Mouse (Mus musculus) 416B (cell line): ENCODE results near the gene Exoc3l.
A peak's percentile ranks its signal among the peaks of the same experiment; 100 is the strongest.

ENCODE experiments used
- DNase-seq: peaks from one replicate; pipeline ENCODE4 v3.0.0; 2011; ENCODE audit warnings: low read depth

Exoc3l gene

GRCm38 (mm10) chr8:105295895-105296573, at the start of gene Exoc3l:
TSS of gene Exoc3l (minus strand) at chr8:105296101.
- peak; percentile 65 for DNase-seq

- DNase-seq, result peak; percentile 88
Measured at GRCm38 (mm10) chr8:105345061-105345975, 49.4 kb upstream of the Exoc3l start.

GRCm38 (mm10) chr8:105343791-105344574, 48.1 kb upstream of the Exoc3l start:
- peak; percentile 25 for DNase-seq

DNA sequence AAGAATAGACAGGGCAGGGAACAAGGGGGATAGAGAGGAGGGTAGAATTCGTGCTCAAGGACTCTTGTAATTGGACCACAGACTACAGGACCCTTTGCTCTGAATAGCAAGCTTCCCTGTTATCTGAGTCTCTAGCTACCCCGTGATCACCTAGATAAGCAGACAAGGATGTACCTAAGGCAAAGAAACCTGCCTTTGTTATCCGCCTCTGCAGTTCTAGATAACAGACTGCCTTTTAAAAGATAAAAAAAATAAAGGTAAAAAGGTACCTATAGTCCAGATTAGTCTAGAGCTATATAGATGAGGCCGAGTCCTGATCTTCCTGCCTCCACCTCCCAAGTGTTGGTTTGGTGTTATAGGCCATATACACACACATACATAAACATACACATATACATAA, 46.9 kb upstream of the Exoc3l start:
- no peak for DNase-seq

GRCm38 (mm10) chr8:105341399-105341798, 45.5 kb upstream of the Exoc3l start:
- no peak for DNase-seq

DNA sequence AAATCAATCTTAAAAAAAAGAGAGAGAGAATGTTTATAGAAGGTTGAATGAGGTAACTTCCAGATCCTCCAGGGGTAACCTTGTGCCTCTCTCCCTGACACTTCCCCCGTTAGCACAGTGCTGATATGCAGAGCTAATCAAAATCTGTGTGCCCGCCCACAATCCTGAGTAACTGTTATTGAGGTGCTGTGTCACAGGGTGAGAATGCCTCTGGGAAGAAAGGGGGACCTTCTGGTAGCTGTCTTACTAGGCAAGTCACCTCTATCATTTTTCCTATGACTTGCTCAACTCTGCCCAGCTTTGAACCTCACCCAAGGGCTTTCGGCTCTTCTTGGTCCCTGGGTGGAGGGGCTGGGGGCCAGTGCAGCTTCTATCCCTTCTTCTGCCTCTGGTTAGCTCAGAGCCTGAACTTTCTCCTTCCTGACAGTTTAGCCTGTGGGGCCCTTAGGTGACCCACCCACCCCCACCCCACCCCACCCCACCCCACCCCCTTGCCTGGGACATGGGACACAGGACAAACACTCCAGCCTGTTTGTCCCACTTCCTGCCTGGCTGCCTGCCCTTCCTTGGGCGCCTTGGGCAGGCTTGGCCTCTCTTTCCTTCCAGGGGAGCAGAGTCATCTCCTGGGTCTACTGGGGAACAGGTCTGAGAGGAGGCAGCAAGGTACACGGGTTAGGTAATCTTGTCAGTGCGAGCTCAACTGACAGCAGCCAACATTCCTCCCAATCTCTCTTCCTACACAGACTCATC, 44.2 kb upstream of the Exoc3l start:
- DNase-seq, result peak; percentile 53

GRCm38 (mm10) chr8:105338992-105339391, 43.1 kb upstream of the Exoc3l start:
- DNase-seq, result peak; percentile 82

- no peak for DNase-seq
Measured at GRCm38 (mm10) chr8:105336373-105337130, 40.7 kb upstream of the Exoc3l start.

DNA sequence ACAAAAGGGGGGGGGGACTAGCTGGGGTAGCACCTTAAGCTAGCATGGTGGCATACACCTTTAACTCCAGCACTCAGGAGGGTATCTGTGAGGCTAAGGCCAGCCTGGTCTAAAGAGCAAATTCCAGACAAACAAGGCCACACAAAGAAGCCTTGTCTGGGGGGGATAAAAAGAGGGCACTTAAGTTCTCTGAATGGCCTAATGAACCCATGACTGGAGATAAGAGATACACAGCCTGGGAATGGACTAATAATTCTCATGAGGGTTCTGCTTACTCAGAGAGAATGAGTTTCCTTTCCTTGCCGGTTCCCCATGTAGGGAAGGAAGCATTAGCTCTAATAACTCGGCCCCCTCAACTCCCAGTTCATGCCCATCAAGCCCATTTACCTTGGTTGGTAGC, 36.6 kb upstream of the Exoc3l start:
- DNase-seq, result no peak

DNA sequence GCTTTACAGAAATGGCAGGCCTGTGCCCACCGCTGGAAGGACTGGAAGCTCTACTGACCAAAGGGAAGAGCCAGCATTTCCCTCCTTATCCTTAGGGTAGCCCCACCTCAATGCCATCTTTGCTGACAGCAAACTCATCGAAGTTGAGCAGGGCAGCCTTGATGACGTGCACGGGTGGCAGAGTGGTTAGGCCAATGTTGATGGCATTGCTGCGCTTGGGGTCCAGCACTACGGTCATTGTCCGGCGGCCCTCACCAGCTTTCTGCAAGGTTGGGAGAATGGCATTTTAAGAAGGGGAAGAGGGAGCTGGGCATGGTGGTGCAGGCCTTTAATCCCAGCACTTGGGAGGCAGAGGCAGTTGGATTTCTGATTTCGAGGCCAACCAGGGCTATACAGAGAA, 36.0 kb upstream of the Exoc3l start:
- no peak for DNase-seq

DNA sequence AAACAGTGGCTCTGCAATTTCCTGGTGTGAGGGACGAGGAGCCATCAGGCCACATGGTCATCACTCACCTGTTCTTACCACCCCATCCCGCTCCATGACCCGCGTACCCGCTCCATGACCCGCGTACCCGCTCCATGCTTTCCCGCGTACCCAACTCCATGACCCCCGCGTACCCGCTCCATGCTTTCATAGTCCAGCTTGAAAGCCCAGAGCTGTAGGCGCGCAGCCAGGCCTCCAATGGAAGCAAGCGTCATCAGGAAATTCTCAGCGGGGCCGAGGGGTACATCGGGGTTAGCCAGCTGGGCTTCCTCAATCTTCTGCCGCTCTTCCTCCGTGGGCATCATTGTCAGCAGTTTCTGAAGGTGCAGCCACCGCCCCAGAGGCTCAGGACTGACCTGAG, 35.6 kb upstream of the Exoc3l start:
- DNase-seq, result no peak

GRCm38 (mm10) chr8:105330325-105330724, 34.4 kb upstream of the Exoc3l start:
- DNase-seq, result no peak

DNA sequence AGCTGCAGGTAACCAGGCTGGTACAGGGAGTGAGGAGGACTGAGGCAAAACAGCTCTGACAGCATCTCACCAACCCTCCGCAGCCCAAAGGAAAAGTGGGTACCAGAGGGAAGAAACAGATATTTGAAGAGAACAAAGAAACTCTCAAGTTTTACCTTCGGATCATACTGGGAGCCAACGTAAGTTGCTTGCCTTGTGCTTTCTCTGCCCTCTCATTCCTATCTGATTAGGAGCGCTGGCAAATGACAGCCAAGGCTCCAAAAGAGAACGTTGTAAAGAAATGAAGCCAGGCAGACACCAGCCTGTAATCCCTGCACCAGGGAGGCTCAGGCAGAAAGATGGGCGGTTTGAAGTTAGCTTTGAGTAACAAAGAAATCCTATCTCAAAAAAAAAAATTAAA, 31.1 kb upstream of the Exoc3l start:
- DNase-seq, result no peak

DNA sequence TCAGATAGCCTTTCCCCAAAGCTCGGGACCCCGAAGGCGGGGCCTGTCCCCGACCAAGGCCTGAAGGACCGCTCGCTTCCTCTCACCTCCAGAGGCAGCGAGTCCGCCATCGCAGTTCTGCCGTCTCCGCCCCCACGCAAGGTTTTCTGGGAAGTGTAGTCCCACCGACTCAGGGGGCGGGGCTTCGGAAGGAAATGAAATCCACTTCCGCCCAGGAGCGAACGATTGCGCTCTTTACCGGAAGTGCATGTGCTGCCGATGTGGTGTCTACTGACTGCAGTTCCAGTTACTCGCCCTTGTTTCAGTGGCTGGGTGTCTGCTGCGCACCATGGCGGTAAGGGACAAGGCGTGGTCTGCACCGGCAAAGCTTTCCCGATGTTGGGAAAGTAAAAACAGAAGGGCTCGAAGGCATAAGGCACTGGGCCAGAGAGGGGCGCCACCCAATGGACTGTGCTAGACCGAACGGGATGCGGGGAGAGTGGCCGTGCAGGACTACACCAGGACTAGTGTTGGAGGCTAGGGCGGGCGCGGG, 30.3 kb upstream of the Exoc3l start, which contains the start of the genes Lrrc29 and Tmem208:
Lrrc29 (minus strand) TSS at position 138 of the 532 bp plus-strand sequence.
Tmem208 (plus strand) TSS at position 214 of the 532 bp plus-strand sequence.
- DNase-seq, result peak; percentile 97

- no peak for DNase-seq
Measured at GRCm38 (mm10) chr8:105325641-105326093, 29.8 kb upstream of the Exoc3l start.

DNA sequence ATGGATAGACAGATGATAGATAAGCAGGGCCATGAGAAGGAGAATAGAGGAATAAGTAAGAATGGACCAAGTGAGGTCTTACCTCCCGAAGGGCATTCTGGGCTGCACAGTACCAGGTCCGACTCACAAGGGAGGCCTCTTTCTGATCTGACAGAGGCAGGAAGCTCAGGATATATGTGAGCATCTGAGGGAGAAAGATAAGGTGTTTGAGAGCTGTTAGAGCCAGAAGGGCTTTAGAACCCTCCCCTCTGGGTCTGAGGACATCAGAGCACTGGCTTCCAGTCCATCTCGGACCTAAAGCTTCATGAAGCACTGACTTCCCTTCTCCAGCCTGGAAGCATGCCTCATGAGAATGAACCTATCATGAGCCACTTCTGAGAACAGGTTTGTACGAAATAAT, 27.3 kb upstream of the Exoc3l start:
- DNase-seq, result peak; percentile 37

DNA sequence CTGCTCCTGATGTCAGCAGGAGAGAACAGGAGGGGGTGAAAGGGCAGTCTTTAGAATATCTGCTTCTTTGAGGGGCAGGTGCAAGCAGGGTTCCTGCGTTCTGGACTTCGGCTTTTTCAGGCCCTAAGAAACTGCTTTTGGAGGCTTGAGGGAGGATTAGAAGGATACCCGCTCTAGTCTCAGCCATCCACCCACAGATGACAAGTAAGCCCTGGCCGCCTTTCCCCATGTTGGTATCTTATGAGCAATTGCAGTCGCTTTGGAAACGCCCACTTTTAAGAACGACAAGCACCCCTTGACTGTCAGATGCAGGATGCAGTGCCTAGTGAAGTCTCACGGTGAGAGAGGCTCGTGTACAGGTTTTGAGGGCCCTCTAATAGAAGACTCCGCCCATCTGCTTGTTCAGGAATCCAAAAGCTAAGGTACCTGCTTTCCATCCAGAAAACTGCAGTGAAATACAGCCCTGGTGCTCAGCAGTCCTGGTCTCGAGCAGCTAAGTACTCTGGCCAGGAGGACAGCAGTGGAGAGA, 22.8 kb upstream of the Exoc3l start:
- no peak for DNase-seq

DNA sequence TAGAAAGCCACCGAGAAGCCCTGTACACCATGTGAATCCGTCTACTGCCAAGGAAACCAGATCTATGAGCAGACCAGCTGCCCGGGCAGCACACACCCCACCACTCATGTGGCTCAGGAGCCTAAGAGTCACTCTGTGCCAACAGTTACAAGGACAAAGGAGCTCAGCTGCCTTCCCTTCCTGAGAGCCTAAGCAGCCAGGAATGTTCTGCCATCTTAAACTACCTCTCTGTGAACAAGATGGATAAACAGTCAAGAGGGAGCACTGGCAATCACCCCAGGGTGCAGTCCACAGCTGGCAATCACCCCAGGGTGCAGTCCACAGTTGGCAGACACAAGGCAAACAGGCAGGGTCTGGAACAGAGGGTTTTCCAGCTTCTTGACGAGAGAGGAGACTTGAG, 22.0 kb upstream of the Exoc3l start:
- DNase-seq, result no peak

- DNase-seq, result no peak
Measured at GRCm38 (mm10) chr8:105315073-105315769, 19.3 kb upstream of the Exoc3l start.
